Mouse (Mus musculus) Muller cell, postnatal 12 days (primary cell): Measurements from ENCODE around the gene Exd2.
A peak's percentile ranks its signal among the peaks of the same experiment; 100 is the strongest.

Source experiments
- DNase-seq: peaks from one replicate; pipeline ENCODE4 v3.0.0-alpha.2; 2015; ENCODE audit errors: inconsistent ontology term

Gene Exd2

GRCm38 (mm10) chr12:80495691-80496090 lies 32.8 kb downstream of the Exd2 start:
- no peak for DNase-seq

GRCm38 (mm10) chr12:80498356-80498755 lies 35.5 kb downstream of the Exd2 start:
- DNase-seq, result peak; percentile 16

GRCm38 (mm10) chr12:80500506-80500905 lies 37.6 kb downstream of the Exd2 start:
- no peak for DNase-seq

- no peak for DNase-seq
These were observed 41.8 kb downstream of the Exd2 start for GRCm38 (mm10) chr12:80504718-80505117.

GRCm38 (mm10) chr12:80507041-80507745 lies 44.3 kb downstream of the Exd2 start:
- DNase-seq, result peak; percentile 21

GRCm38 (mm10) chr12:80517977-80518376 lies 55.1 kb downstream of the Exd2 start, which contains the start of gene Galnt16:
Gene Galnt16 (plus strand): TSS chr12:80518277.
- DNase-seq, result no peak

- DNase-seq, result no peak
These were observed 55.5 kb downstream of the Exd2 start for GRCm38 (mm10) chr12:80518393-80518756.

- DNase-seq, result peak; percentile 73
These were observed 56.1 kb downstream of the Exd2 start for GRCm38 (mm10) chr12:80518757-80519620.

GRCm38 (mm10) chr12:80519621-80520332 lies 56.9 kb downstream of the Exd2 start:
- peak; percentile 40 for DNase-seq

GRCm38 (mm10) chr12:80522006-80522405 lies 59.1 kb downstream of the Exd2 start:
- DNase-seq, result peak; percentile 81

- DNase-seq, result no peak
These were observed 61.5 kb downstream of the Exd2 start for GRCm38 (mm10) chr12:80524276-80524921.

GRCm38 (mm10) chr12:80525513-80525912 lies 62.6 kb downstream of the Exd2 start:
- DNase-seq, result peak; percentile 21

GRCm38 (mm10) chr12:80526511-80526910 lies 63.6 kb downstream of the Exd2 start:
- no peak for DNase-seq

- no peak for DNase-seq
These were observed 65.0 kb downstream of the Exd2 start for GRCm38 (mm10) chr12:80527727-80528389.

- DNase-seq, result no peak
These were observed 67.2 kb downstream of the Exd2 start for GRCm38 (mm10) chr12:80530052-80530451.

- DNase-seq, result no peak
These were observed 67.7 kb downstream of the Exd2 start for GRCm38 (mm10) chr12:80530630-80531029.

GRCm38 (mm10) chr12:80531585-80531984 lies 68.7 kb downstream of the Exd2 start:
- DNase-seq, result no peak

- no peak for DNase-seq
These were observed 71.0 kb downstream of the Exd2 start for GRCm38 (mm10) chr12:80533876-80534275.

- no peak for DNase-seq
These were observed 74.4 kb downstream of the Exd2 start for GRCm38 (mm10) chr12:80537313-80537712.

- DNase-seq, result no peak
These were observed 75.4 kb downstream of the Exd2 start for GRCm38 (mm10) chr12:80538311-80538710.

GRCm38 (mm10) chr12:80545310-80545709 lies 82.4 kb downstream of the Exd2 start:
- peak; percentile 23 for DNase-seq
